Mouse (Mus musculus) splenic B cell, adult 2 months (primary cell): ENCODE results near the gene Med9.
"Not testable (repeated sequence)": the region's sequence is repeated elsewhere in the genome, so short reads cannot be mapped to it uniquely, and the experiment has no call there.

Experiments used
- DNase-seq: peaks from one replicate; pipeline ENCODE4 v3.0.0-alpha.2; 2011; ENCODE audit warnings: low read depth, low spot score
- H3K27me3 ChIP-seq: 2 replicates; pipeline ENCODE4 v1.6.1; 2012; ENCODE audit warnings: mild to moderate bottlenecking, low read length, moderate library complexity, mixed read lengths; ENCODE audit not compliant: control insufficient read depth, poor library complexity, insufficient read depth, severe bottlenecking
- H3K36me3 ChIP-seq: 2 replicates; pipeline ENCODE4 v1.6.1; 2012; ENCODE audit warnings: mild to moderate bottlenecking, low read length, moderate library complexity, mixed read lengths; ENCODE audit not compliant: control insufficient read depth, poor library complexity, insufficient read depth, severe bottlenecking

Gene Med9

DNA sequence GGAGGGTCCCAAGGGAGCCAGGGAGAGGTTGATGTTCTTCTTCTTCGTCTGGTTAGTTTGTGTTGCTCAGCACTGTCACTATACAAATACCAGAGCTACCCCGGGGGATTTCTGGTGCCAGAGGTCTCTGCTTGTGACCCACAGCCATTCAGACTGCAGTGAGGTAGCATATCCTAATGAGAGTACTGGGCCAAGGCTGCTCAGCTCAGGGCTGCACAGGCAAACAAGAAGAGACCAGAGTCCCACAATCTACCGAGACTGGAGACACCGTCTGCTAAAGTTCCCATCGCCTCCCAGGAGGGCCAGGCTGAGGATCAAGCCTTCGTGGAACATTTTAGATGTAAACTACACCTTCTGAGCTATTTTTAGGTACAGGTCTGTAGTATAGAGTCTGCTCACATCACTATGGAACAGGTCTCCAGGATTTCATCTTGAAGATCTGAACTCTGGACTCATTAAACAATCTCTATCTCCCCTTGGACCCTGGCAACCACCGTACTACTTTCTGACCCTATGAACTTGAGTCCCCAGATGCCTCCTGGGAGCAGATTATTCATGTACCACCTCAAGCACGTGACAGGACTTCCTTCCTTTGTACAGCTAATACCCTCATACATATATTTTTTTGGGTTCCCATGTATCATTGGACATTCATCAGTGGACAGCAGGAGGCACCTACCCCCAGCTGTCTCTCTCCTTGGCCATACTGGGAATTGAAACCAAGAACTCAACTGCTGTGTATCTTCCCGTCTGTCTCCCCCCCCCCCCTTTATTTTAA is 15.3 kb upstream of the Med9 start:
- Histone ChIP-seq H3K27me3 (peaks cover 1% of the 10 kb centered on the region; the same call in 1 of the 2 replicates), H3K36me3 (no peaks in the 10 kb centered on the region)
- peak; percentile 66 for DNase-seq

DNA sequence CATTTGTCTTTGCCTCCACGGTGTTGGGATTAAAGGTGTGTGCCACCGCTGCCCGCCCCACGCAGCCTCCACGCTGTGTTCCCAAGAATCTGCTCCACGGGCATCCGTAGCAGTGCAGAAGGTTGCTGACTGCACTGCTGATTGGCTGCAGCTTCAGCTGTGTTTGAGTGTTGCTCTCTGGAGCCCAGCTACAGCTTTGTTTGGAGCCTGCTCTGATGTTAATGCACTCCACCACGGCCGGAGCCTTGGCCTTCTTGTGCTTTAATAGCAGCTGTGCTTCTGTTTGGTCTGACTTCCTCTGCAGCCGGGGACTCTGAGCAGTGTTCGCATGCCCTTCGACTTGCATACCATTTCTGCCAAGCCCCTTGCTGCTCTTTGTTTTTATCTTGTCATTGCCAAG is 14.1 kb upstream of the Med9 start:
- DNase-seq = no peak
- peaks cover 1% of the 10 kb centered on the region; the same call in 1 of the 2 replicates for H3K27me3 ChIP-seq
- H3K36me3 ChIP-seq = no peaks in the 10 kb centered on the region

DNA sequence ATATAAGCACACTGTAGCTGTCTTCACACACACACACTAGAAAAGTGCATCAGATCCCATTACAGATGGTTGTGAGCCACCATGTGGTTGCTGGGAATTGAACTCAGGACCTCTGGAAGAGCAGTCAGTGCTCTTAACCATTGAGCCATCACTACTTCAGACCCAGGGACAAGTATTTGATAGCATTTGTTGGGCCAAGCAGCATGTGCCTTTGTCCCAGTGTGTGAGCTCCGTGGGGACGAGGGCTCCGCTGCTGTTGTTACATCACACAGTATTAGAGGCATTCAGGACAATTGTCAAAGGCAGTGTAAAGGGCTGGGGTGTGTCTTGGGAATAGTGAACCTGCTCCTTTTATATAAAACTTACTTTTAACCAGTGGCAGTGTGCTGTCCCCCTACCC is 11.0 kb upstream of the Med9 start:
- H3K27me3 ChIP-seq = no peaks in the 10 kb centered on the region
- no peaks in the 10 kb centered on the region for H3K36me3 ChIP-seq
- no peak for DNase-seq

DNA sequence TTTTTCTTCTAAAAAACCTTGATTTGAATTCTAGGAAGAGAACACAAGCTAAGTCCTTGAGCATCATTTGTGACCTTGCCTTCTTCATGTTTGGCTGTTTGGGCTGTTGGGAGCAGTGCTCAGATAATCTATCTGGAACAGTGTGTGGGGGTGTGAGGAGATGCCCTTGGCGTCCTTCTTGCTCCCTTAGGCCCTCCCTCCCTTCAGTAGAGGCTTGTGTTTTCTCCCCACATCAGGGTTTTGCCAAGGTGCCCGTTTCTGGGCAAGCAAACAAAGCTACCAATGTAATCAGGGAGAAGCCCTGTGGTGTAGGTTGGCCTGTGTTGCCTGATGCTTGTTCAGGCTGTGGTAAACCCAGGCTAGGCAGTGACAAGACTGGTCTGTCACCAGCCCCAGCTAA is 10.4 kb upstream of the Med9 start:
- DNase-seq = no peak
- Histone ChIP-seq H3K27me3 (no peaks in the 10 kb centered on the region), H3K36me3 (no peaks in the 10 kb centered on the region)

DNA sequence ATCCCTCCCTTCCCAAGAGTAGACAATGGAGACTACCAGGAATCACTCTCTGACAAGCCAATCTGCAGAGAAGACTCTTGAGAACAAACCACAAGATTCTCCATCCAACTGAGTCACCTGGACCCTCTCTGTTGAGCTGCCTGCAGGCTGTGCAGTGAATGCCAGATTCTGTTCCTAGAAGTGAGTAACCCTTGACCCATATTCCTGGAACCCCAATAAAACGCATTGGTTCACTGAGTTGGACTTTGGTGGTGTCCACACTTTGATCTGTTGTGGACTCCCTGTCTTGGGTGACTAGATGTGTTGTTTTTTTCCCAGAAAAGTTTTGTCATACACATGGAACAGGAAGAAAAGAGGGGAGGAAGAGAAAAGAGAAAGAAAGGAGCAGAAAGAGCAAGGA is 8.2 kb upstream of the Med9 start:
- DNase-seq = no peak
- H3K27me3 ChIP-seq = no peaks in the 10 kb centered on the region
- no peaks in the 10 kb centered on the region for H3K36me3 ChIP-seq

DNA sequence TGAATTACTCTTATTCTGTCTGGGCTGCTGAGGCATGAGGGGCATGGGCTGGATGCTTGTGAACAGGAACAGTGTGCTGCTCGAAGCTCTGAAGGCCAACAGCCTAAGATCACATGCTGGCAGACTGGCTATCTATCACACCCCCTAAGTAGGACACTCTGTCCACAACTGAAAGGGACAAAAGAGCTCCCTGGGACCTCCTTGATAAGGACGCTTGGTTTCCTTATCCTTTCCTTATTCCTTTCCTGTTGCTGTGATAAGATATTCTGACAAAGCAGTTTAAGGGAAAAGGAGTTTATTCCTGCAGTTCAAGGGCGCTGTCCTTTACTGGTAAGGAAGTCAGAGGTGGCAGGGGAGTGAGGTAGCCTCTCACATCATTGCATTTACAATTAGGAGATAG is 7.4 kb upstream of the Med9 start:
- H3K36me3 ChIP-seq = no peaks in the 10 kb centered on the region
- DNase-seq = no peak
- no peaks in the 10 kb centered on the region for H3K27me3 ChIP-seq

DNA sequence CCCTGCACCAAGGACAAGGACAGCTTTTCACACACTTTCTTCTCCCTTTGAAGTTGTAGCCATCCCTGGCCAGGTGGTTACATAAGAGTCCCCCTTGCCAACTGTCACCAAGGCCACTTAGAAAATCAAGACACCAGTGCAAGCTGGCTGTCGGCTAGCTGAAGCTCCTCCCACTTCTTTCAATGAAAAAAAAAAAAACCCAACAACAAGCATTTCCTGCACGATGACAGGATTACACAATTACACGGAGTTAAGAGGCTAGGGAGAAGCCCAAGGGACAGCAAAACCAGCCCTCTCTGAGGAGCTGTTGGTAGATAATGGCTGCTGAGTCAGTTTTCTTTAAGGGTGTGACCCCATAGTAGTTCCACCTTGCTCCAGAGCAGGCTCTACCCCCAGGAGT is 6.6 kb upstream of the Med9 start:
- DNase-seq = no peak
- no peaks in the 10 kb centered on the region for H3K36me3 ChIP-seq

DNA sequence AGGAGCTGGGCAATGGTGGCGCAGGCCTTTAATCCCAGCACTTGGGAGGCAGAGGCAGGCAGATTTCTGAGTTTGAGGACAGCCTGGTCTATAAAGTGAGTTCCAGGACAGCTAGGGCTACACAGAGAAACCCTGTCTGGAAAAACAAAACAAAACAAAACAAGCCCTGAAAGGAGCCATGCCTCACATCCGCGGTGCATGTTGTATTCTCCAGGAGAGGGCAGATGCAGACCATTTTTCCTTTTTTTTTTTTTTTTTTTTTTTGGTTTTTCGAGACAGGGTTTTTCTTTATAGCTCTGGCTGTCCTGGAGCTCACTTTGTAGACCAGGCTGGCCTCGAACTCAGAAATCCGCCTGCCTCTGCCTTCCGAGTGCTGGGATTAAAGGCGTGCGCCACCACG is 3.2 kb upstream of the Med9 start:
- H3K36me3 ChIP-seq, H3K27me3 ChIP-seq, DNase-seq: not testable (repeated sequence)

More for the DNA sequence above, 6.6 kb upstream of the Med9 start:
- no peaks in the 10 kb centered on the region for H3K27me3 ChIP-seq

DNA sequence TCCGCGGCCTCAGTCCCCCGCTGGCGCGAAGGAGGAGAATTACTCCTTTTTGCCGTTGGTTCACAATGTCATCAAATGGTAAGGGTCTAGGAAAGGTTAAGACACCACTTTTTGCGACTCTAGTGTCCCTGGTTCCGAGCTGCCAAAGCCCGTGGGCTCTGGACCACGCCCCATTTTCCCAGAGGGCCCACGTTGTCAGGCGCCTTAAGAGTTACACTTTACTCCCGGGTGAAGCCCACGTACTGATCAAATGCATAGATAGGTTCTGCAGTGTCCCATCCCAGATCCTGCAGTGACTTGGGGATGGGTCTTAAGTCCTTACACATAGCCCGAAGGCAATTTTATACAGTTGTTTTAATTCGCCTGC is 378 bp downstream of the Med9 start:
- DNase-seq = peak; percentile 24
- no peaks in the 10 kb centered on the region for H3K36me3 ChIP-seq
- H3K27me3 ChIP-seq = no peaks in the 10 kb centered on the region

DNA sequence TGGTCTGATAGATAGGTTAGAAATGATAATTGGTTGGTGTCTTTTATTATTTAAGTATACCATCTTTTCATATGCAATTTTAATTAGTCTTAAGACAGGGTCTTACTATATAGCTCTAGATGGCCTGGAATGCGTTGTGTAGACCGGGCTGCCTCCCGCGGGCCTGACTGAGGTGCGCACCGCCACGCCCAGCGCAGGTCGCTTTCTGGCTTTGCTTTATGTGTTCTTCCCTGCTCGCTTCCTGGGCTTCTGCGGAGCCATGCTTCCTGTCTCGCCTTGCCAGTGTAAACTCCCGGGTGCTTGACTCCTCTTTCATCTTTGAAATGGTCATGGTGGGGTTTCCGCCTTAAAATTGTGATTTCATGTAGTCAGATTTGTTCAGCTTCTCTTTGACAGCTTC is 4.9 kb downstream of the Med9 start:
- Histone ChIP-seq H3K27me3 (no peaks in the 10 kb centered on the region), H3K36me3 (no peaks in the 10 kb centered on the region)
- DNase-seq = no peak

DNA sequence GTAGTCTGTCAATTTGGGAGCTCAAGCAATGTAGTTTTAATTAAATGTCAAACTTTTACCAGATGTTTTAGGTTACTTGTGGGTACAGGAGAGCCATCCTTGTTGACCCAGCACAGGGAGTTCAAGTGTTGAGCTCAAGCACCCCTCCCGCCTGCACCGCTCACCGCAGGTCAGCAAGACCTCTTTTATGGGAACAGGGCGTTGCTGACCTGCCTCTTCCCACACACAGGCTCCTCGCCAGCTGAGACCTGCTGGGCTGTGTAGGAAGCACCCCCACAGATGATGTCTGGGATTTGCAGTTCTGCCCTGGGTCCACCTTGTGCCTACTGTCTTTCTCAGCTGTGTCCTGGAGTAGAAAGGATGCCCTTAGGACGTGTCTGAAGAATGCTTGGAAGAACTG is 8.7 kb downstream of the Med9 start:
- no peak for DNase-seq
- no peaks in the 10 kb centered on the region for H3K36me3 ChIP-seq
- H3K27me3 ChIP-seq = no peaks in the 10 kb centered on the region

DNA sequence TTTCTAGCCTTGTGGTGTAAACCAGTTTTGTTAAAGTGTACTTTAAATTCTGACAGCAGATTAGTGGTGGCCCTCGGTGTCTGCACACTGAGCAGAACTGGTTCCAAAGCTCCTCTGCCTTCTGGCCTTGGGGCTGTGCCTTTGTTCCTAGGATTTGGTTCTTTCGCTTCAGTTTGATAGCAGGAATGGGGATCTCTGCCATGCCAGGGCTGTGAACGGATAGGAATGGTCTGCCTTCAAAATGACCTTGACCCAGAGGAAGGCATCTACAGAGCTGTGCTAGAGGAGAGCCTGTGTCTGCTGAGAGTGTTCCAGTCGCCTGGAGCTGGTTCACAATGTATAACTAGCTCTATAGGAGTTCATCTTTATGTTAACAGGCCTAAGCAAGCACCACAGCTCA is 11.4 kb downstream of the Med9 start:
- no peak for DNase-seq
- Histone ChIP-seq H3K36me3 (no peaks in the 10 kb centered on the region), H3K27me3 (no peaks in the 10 kb centered on the region)

DNA sequence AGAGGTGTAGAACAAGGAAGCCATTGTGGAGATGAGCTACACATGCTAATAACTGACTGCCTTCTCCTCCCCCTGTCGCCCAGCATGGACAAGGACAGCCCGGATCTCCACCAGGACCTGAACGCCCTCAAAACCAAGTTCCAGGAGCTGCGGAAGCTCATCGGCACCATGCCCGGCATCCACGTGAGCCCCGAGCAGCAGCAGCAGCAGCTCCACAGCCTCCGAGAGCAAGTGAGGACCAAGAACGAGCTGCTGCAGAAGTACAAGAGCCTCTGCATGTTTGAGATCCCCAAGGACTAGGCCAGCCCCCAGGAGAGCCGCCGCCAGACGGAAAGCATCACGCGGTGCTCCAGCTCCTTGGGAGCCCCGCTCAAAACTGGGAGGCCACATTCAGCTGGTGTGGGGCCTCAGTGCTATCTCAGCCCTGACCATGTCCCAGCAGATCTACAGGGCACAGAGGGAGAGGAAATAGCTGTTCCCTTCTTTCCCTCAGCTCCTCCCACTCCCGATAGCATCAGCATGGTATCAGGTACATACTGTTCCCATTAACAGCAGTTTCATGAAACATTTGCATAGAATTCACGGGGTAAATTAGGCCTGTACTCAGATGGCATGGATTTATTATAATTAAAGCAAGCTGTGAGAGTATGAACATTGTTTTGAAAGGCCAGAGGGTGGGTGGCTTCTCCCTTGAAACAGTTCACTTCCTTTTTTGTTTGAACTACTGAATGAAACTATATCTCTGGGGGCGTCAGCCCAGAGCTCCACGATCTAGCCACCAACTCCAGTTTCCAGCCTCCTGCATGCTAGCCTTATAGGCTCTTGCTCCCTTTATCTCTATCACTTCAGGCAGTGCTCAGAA is 12.7 kb downstream of the Med9 start:
- no peak for DNase-seq
- no peaks in the 10 kb centered on the region for H3K36me3 ChIP-seq
- H3K27me3 ChIP-seq = no peaks in the 10 kb centered on the region

DNA sequence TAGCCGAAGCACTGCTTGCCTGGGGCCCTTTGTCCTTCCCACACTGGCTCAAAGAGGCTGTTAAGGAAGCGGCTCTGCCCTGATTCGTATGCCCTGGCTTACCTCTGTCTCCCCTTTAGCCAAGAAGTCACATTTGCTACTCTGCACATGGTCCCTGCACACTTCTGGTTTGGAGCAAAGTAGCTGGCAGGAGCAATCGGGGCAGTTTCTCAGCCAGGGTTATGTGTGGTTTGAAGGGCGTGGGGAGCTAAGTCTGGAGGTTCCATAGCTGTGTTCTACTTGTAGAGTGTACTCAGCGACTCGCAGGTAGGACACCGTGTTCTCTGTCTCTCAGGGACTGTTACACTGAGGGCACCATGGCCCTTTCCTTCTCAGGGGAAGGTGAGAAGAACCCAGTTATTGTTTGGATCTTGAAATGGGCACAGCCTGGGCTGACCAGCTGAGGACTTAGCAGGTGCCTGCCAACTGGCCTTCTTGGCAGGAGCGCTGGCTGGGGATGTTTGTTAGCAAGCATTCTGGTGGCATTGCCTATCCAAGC is 13.4 kb downstream of the Med9 start:
- no peaks in the 10 kb centered on the region for H3K36me3 ChIP-seq
- H3K27me3 ChIP-seq = no peaks in the 10 kb centered on the region
- DNase-seq = no peak

DNA sequence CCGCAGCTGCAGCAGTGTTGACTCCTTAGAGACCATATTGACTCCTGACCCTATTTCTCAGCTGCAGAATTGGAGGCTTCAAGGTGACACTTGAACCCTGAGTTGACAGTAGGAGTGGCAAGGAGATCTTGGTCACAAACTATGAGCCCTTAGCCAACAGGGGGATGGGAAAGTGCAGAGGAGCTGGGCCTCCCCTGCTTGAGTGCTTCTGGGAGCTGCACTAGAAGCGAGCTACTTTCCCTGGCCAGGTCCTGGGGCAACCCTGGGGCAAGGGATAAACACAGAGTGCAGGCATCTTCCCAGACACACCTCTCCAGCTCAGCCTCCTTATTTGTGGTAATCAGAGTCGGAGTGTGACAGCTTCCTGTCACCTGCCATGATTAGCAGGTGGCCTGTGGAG is 14.6 kb downstream of the Med9 start:
- no peaks in the 10 kb centered on the region for H3K36me3 ChIP-seq

More for the DNA sequence above, 14.6 kb downstream of the Med9 start:
- H3K27me3 ChIP-seq = no peaks in the 10 kb centered on the region
- DNase-seq = no peak
